ENCODE assay signal across 8 mouse cellular contexts in the genomic region with DNA sequence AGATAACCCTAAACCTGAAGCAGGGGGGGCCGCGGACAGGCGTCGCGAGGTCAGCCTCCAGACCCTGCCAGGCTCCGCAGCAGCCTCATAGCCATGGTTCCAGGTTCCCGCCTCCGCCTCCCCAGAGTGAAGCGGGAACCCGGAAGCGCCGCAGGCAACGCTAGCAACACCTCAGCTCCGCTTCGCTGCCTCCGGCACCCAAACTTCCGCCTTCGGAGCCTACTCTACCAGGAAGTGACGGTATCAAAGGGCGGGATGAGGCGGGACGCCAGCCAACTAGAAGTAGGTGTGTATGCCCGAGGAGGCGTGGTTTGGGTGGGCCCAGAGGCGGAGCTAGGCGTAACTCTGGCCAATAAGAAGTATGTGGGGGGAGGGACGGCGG. TPM values are rescaled to one million over a fixed set of nuclear protein-coding genes. Genes with fewer than 3 reads are reported as not detected.
DNase-seq lines count a peak whose midpoint lies in the region; ATAC-seq lines count a peak whose summit lies in the region.

Gene Slc38a10 (minus strand): TSS at position 234 of the 382 bp plus-strand sequence.

- peak; percentile 96 for ATAC-seq in megakaryocyte progenitor cell, adult 5-6 weeks (replicated peaks; ENCODE audit: poor library complexity)

- DNase-seq in adipocyte (ENCODE audit: low spot score): peak; percentile 100
- DNase-seq in embryo, embryonic 10 days (ENCODE audit: low spot score): peak; percentile 100
- peak; percentile 100 for DNase-seq in gastrocnemius, postnatal 10 days
- DNase-seq in induced T-regulatory cell, adult 2 months (ENCODE audit: low read depth): peak; percentile 100
- DNase-seq in left cerebral cortex, adult 9 months (ENCODE audit: low spot score in 2 of 2): peak; percentile 98 to 100
- peak; percentile 100 for DNase-seq in right cerebral cortex, postnatal 14 days
- DNase-seq in urinary bladder, postnatal 36 days (ENCODE audit: low spot score in 2 of 2): peak; percentile 100

RNA-seq across cellular contexts. Expression of gene Slc38a10, which starts in this region (rescaled TPM):
- 10 to 100 TPM; 66.0 to 82.7 TPM for total RNA-seq in gastrocnemius, postnatal 10 days (2021)
- 31.6 and 33.3 TPM in 2 replicates for total RNA-seq in megakaryocyte progenitor cell, adult 5-6 weeks (2015)
- total RNA-seq in megakaryocyte progenitor cell, adult 5-6 weeks (2017): 40.2 and 41.2 TPM in 2 replicates

Comparison
In these comparisons a context has a peak if more than half of its experiments do, and no peak if none do; other contexts are left out.
1. Peak in every context shown above with its lines: DNase-seq and ATAC-seq.